Mouse (Mus musculus): ENCODE data around the gene Ms4a15. TPM values are rescaled to one million over a fixed set of nuclear protein-coding genes. Genes with fewer than 3 reads are reported as not detected.

Ms4a15 gene
- total RNA-seq, 2 experiments from 2014 or later = not detected

DNA sequence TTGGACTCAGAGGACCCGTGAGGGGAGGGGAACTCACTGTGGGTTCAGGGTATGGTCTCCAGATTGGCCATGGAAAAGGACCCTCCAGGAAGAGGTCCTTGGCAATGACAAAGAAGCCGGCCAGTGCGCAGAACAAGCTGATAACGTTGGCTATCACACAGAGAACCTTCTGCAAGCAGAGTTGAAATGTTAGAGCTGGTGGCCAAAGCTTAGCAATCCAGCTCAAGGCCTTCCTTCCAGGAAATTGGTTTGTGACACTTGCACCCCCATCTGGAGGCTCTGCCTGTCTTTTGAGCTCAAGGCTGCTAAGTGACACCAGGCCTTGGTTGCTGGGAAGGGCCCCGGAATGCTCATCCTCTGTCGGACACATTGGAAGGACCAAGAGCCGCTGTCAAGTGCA lies 27.3 kb downstream of the Ms4a15 start:
- DNase-seq (ENCODE audit: low spot score in 2 of 2) = no peak

DNA sequence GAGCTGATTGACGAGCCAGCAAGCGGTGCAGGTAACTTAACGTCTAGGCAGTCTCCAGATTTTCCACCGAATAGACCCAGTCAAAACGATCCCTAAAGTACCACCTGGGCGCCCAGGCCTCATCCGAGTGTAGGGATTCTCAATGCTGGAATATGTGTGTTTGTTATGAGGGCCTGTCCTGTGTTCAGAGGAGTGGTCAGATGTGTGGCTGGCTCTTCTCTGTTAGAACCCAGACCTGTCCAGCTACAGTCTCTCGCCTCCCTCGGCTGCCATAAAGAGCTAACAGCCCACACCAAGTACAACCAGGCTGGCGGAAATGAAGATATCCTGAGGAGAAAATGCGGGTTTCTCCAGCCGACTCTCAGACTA lies 33.1 kb downstream of the Ms4a15 start:
- DNase-seq (ENCODE audit: low spot score in 2 of 2) = no peak

DNA sequence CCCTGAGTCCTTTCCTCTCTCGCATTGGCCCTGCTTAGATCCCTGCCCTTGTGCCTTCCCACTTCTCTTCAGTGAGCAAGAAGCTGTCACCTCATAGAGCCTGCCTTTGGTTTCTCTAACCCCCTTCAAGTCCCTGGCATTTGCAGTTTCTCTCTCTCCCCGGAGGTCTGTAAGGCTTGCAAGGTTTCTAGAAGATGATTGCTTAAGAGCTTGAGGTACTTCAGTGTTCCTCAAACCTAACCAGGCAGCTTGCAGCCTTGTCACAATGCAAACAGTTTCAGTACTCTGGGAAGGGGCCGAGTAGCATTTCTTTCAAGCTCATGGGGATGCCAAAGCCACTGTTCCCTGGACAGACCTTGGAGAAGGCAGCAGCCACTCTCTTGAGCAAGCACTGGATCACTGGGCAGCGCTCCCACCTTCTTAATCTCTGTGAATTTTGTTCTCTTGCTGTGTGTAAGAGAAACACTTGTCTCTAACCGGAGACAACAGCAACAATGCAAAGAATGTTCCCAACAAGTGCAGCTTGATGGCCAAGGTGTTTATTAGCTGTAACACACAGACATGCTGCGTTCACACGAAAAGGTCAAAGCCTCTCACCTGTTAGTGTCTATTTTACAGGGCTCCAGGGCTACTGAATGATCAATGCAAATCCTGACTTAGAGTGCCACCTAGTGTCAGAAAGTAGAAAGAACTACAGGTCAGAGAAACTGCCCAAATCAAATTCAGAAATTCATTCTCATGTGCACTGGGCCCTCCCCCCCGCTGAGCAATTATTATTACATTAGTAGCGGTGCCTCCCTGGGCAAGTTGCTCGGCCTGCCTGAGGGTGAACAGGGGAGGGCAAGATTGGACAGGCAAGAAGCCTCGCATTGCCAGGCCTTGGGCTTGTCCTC lies 33.7 kb downstream of the Ms4a15 start:
- DNase-seq (ENCODE audit: low spot score in 2 of 2) = peak in 1 of 2 experiments; percentile 42

DNA sequence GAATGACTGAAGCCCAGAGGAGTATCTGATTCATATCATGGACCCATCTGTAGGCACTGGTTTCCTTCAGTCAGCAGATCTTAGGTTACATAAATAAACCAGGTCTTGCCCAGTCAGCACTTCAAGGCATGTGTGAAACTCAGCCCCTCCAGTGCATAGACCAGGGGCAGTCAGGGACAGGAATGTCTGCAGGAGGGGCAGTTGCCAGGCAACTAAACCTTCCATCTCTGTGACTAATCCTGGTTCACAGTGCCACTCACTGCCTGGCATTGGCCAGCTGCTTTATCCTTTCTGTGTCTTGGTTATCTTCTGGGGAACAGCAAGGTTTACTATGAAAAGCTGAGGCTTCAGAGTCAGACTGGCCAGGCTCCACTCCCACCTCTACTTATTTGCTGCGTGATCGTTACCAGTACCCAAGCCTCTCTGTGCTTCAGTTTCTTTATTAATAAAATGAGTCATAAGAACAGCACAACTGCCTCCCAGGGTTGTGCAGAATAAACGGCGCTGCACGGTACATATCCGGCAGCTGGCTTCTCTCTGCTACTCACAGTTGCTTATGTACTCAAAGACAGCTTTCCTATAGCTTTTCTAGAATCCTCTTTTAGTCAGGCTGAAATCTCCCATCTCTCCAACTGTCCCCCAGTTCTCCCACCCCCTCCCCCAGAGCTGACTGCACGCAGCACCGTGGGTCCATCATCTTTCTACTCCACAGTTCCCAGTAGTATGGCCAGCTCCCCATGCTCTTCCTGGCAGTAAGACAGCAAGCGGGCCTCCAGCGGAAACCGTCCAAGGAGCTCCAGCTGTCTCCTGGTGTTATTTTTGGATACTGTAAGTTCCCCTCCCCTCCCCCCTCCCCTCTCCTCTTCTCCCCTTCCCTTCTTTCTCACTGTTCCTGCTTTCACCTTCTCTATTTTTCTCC lies 40.8 kb downstream of the Ms4a15 start:
- no peak for DNase-seq (ENCODE audit: low spot score in 2 of 2)

DNA sequence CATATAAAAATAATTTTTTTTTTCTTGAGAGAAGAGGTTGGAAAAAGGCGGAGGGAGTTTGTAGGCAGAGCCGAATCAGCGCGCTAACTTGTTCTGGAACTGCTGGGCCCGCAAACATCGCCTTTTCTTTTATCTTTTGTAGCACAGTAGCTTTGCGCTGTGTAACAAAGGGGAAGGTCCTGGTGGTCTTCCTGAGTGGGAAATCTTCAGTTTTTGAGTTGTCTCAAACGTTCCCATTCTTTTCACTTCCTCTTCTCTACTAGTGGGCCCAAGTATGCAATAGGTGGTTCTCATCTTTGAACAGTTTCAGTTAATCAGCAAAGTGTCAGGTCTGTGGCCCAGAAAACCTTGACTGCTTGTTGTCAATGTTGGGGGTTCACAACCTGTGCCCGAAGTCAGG lies 43.5 kb downstream of the Ms4a15 start:
- DNase-seq (ENCODE audit: low spot score in 2 of 2) = no peak

DNA sequence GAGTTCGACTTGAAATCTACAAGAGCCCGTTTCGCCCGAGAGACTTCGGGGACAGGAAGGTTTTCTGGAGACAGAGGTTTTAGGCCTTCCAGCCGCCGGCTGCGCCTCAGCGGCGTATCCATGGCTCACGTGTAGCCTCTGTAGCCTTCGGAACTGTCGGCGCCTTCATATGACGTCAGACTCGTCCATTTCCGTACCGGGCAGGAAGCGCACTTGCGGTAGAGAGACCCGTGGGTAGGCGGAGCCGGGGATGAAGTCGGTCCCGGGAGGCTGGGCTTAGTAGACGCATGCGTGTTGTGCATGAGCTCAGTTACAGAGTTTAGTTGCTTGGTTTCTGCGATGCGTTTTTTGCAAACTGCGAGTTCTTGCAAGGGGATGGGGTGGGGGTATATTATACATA lies 43.9 kb downstream of the Ms4a15 start, which contains the start of gene Ccdc86:
TSS of gene Ccdc86 (minus strand) at position 155 of the 400 bp plus-strand sequence.
- peak; percentile 92 to 93 for DNase-seq (ENCODE audit: low spot score in 2 of 2)

DNA sequence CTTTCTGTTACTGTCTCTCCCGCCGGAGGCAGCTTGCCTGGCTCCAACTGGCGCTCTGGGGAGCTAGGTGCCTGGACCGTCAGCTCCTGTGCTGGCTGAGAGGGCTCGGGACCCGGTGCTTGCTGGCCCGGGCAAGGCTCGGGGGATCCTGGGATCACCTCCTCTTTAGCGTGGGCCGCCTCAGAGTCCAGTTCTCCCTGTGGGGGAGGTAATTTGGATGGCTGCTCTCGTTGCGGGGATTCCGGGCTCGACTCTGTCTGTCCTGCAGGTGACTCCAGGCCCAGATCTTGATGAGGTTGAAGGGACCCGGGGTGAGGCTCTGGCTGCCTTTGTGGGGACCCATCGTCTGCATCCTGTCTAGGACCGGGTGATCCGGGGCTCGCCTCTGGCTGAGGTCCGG lies 44.6 kb downstream of the Ms4a15 start:
- DNase-seq (ENCODE audit: low spot score in 2 of 2) = no peak

DNA sequence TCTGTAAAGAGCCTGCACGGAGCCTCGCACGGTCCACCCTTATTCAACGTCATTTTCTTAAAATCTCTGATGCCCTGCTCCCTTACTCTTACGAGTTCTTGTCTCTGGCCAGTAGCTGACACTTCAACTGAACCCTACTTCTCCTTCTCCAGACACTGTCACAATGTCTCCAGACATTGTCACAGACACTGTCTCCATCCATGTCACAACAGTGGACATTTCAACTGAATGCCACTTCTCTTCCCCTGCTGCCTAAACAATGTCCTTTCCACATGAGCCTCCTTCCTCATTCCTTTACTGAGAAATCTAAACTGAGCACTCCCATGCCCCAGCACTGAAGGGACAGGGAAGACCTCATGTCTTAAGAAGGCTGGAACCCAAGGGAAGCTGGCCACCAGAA lies 45.8 kb downstream of the Ms4a15 start:
- no peak for DNase-seq (ENCODE audit: low spot score in 2 of 2)

DNA sequence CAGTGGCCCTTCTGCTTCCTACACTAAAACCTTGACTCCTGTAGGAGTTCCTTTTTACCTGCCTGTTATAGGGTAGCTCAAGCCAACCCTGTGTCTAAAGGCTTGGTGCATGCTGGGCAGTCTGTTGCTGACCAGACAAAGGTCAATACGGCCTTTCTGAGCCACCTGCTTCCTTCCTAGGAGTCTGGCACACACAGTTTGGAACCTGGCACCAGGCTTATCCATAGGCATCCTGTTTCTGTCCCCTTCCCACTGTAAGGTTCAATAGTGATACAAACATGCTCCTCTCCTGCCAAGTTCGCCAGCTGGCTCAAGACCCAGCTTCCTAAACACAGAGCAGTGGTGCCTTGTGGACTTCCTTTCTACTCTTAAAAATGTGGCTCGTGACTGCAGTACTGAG lies 46.5 kb downstream of the Ms4a15 start:
- no peak for DNase-seq (ENCODE audit: low spot score in 2 of 2)

DNA sequence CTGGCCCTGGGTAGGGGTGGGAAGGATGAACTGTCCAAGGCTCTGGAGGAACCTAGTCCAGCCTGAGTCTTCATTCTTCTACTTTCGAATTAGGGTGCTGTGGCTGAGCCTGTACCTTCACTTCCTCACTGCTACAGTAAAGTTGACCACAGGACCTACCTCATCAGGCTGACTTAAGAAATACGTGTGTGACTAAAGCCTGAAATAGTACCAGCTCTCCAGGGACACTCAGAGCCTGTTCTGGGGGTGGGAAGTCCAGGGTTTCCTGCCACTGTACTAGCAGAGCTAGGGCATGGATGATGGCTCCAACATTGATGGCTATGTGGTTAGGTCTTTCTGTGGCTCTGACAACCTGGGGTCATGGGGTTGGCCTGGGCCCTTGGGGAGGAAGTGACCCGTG lies 49.1 kb downstream of the Ms4a15 start:
- no peak for DNase-seq (ENCODE audit: low spot score in 2 of 2)

DNA sequence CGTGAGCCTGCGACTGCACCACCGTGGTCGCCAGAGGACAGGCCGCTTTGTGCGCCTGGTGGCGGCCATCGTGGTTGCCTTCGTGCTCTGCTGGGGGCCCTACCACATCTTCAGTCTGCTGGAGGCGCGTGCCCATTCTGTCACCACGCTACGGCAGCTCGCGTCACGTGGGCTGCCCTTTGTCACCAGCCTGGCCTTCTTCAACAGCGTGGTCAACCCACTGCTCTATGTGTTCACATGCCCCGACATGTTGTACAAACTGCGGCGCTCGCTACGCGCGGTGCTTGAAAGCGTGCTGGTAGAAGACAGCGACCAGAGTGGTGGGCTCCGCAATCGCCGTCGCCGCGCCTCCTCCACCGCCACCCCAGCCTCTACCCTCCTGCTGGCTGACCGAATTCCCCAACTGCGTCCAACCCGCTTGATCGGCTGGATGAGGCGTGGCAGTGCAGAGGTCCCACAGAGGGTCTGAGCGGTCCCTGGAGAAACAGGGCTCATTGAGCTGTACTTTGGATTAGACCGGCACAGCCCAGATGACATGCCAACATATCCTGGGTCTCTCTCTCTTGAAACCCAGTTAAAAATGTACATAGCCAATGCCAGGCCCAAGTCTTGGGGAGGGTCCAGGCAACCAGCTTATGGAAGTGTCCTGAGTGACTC lies 52.1 kb downstream of the Ms4a15 start:
- DNase-seq (ENCODE audit: low spot score in 2 of 2) = peak in 1 of 2 experiments; percentile 26

DNA sequence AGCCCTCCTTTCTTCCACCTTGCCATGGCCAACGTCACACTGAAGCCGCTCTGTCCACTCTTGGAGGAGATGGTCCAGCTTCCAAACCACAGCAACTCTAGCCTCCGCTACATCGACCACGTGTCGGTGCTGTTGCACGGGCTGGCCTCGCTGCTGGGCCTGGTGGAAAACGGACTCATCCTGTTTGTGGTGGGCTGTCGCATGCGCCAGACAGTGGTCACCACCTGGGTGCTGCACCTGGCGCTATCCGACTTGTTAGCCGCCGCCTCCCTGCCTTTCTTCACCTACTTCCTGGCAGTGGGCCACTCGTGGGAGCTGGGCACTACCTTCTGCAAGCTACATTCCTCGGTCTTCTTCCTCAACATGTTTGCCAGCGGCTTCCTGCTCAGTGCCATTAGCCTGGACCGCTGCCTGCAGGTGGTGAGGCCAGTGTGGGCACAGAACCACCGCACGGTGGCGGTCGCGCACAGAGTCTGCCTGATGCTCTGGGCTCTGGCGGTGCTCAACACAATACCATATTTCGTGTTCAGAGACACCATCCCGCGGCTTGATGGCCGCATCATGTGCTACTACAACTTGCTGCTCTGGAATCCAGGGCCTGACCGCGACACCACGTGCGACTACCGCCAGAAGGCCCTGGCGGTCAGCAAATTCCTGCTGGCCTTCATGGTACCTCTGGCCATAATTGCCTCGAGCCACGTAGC lies 52.8 kb downstream of the Ms4a15 start:
- DNase-seq (ENCODE audit: low spot score in 2 of 2) = peak; percentile 61 to 70

DNA sequence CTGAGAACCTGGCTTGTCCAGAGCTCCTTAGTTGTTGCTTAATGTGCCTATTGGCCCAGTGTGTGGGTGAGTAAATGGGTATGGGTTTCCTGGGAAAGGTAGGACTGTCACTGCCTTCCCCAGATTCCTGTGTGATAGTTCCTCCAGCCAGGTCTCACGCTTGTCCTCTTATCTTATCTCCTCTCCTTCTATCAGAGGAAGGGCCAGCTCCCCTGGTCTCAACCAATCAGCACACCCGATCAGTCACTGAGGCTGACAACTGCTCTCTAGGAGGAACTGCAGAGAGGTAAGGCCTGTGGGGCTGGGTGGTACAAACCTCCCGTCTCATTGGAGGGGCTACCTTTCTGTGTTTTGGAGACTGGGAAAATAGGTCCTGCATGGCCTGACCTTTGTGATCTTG lies 54.3 kb downstream of the Ms4a15 start:
- DNase-seq (ENCODE audit: low spot score in 2 of 2) = no peak

DNA sequence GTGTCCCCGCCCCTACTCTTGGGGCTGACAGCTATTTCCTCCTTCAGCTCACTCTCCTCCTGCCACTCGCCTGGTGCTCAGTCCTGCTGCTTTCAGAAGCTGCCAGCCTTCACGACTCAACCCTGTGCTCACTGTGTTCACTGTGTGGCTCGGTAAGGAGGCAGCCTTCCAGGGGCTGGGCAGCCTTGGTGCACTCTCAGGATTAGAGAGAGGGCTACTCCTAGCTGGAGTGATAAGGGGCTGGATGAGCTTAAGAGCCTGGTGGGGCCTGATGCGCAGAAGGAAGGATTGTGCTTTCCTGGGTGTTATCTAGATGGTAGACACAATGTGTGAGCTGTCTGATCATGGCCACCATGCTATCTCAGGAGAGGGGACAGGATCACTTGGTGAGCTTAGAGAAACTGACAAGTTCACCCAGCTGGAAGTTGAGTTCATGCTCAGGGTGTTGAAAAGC lies 55.9 kb downstream of the Ms4a15 start, which contains the start of gene Ptgdr2:
TSS of gene Ptgdr2 (plus strand) at position 51 of the 454 bp plus-strand sequence.
- no peak for DNase-seq (ENCODE audit: low spot score in 2 of 2)

DNA sequence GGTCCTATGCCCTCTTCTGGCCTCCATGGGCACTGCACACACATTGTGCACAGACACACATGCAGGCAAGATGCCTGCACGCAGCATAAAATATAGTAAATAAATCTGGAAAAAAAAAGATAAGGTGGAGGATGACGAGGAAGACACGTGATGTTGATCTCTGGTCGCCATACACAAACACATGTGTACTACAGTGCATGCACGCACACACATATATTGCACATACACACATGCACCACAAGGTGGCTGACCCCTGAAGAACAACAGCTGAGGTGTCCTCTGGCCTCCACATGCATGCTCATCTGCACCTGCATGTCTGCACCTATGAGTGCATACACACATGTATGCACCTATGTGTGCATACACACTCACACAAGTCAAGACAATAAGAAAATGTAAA lies 57.0 kb downstream of the Ms4a15 start:
- no peak for DNase-seq (ENCODE audit: low spot score in 2 of 2)

DNA sequence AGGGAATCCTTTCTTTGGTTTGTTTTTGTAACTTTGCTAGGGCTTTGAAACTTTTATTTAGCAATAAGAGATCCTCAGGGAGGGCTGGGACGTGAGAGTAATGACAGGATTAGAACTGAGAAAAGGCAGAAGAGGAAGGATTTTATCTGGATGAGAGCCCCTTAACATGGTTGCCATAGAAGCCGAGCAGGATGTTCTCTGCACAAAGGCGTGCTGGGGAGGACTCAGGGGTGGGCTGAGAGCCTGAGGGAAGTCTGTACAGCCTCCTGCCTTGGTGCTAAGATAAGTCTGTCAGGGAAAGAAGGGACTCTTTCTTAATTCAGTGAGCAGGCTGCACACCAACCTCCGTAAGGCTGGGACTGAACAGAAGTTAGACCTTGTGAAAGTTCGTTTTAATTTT lies 58.0 kb downstream of the Ms4a15 start:
- DNase-seq (ENCODE audit: low spot score in 2 of 2) = no peak

DNA sequence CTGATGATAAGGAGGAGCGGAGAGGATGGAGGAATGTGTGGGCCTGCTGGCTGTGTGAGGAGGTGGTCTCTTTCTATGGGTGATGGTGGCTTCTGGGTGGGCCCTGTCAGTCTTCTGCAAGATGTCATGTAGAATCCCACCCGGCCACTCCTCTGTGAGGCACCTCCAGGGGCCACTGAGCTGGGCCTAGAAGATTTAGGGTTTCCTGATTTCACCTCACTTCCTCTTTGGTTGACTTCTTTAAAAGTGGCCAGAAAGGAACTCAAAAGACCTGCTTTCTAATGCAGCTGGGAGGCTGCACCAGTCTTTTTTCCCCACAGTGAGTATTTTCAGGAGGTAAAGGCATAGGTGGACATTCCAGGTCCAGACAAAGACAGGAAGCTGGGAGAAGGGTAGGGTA lies 62.4 kb downstream of the Ms4a15 start:
- DNase-seq (ENCODE audit: low spot score in 2 of 2) = no peak
